ENCODE assay signal across 26 mouse cellular contexts in the genomic region with DNA sequence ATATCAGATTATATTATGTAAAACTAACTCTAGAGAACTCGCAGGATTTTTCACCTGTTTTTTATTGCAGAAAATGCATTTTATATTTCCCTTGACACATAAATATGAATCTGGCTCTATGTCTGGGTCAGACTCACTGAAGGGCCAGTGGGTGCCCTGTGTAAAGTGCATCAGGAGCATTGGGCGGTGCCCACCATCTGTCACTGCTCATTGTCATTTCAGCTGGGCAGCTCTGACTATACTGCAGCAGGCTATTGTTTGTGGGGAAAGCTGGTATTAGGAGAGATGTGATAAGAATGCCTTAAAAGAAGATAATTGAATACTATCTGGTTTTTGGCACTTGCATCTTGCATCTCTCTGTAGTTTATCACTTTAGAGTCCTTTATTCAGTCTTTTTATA.
DNase-seq lines count a peak whose midpoint lies in the region; ATAC-seq lines count a peak whose summit lies in the region.
"Had no signal": no experiment of that assay in that cellular context is flagged by ENCODE, and none has a peak within 500 bp of the region (broad histone marks: within the 10 kb centered on the region; RNA-seq: fewer than 3 reads in every experiment).

No protein-coding gene starts in this region.

- H3K9ac ChIP-seq in neural tube, embryonic 11.5 days (ENCODE audit: low read length) = no peak overlapping the region
- H3K9ac ChIP-seq in neural tube, embryonic 15.5 days (replicated peaks) = no peak overlapping the region
- no peak overlapping the region for H3K9ac ChIP-seq in midbrain, embryonic 14.5 days (replicated peaks; ENCODE audit: low read length)
- H3K9ac ChIP-seq: embryonic facial prominence, embryonic 15.5 days; forebrain, embryonic 15.5 days; heart, embryonic 15.5 days; liver, embryonic 15.5 days; lung, embryonic 15.5 days had no signal

- H3K4me3 ChIP-seq in neural tube, embryonic 11.5 days (ENCODE audit: low read depth, low read length) = no peak overlapping the region
- no peak overlapping the region for H3K4me3 ChIP-seq in neural tube, embryonic 15.5 days (replicated peaks)
- no peak overlapping the region for H3K4me3 ChIP-seq in midbrain, embryonic 14.5 days (replicated peaks; ENCODE audit: low read depth, low read length)
- H3K4me3 ChIP-seq: embryonic facial prominence, embryonic 15.5 days; forebrain, embryonic 15.5 days; heart, embryonic 15.5 days; limb, embryonic 10.5 days; liver, embryonic 15.5 days; lung, embryonic 15.5 days; megakaryocyte, embryonic 14.5 days; myocyte had no signal

- no peaks in the 10 kb centered on the region for H3K27me3 ChIP-seq in neural tube, embryonic 11.5 days (ENCODE audit: control insufficient read depth, insufficient read depth, low read length)
- H3K27me3 ChIP-seq in neural tube, embryonic 15.5 days (replicated peaks) = no peaks in the 10 kb centered on the region
- H3K27me3 ChIP-seq in midbrain, embryonic 14.5 days (ENCODE audit: control insufficient read depth, insufficient read depth, low read length) = no peaks in the 10 kb centered on the region
- H3K27me3 ChIP-seq: embryonic facial prominence, embryonic 15.5 days; forebrain, embryonic 15.5 days; heart, embryonic 15.5 days; liver, embryonic 15.5 days; lung, embryonic 15.5 days; megakaryocyte, embryonic 14.5 days had no signal

- H3K36me3 ChIP-seq in neural tube, embryonic 11.5 days (ENCODE audit: control insufficient read depth, insufficient read depth, low read length) = no peaks in the 10 kb centered on the region
- H3K36me3 ChIP-seq in neural tube, embryonic 15.5 days = no peaks in the 10 kb centered on the region
- H3K36me3 ChIP-seq in midbrain, embryonic 14.5 days (ENCODE audit: control insufficient read depth, insufficient read depth, low read length) = no peaks in the 10 kb centered on the region
- H3K36me3 ChIP-seq: embryonic facial prominence, embryonic 15.5 days; forebrain, embryonic 15.5 days; heart, embryonic 15.5 days; limb, embryonic 10.5 days; liver, embryonic 15.5 days; lung, embryonic 15.5 days had no signal

- 75% methylated on average over 2 of the region's 2 CpGs for WGBS in neural tube, embryonic 11.5 days
- WGBS in neural tube, embryonic 15.5 days = 75% methylated on average over 2 of the region's 2 CpGs
- WGBS in midbrain, embryonic 14.5 days = 61% methylated on average over 2 of the region's 2 CpGs

- ATAC-seq in neural tube, embryonic 11.5 days (ENCODE audit: insufficient read depth, low FRiP score, low TSS enrichment) = peak; percentile 61; the same call in 1 of the 2 replicates
- no peak for ATAC-seq in neural tube, embryonic 15.5 days (ENCODE audit: low FRiP score)
- ATAC-seq in midbrain, embryonic 14.5 days (ENCODE audit: low FRiP score, low TSS enrichment) = peak; percentile 63; the same call in 1 of the 2 replicates
- ATAC-seq in granulocyte monocyte progenitor cell, adult 5-6 weeks (replicated peaks; ENCODE audit: poor library complexity, severe bottlenecking) = no peak
- ATAC-seq: CD4-positive, CD25-positive, alpha-beta regulatory T cell, adult 4 months; forebrain, embryonic 15.5 days; inflammation-experienced regulatory T-cells, adult 6 months had no signal

- H3K4me1 ChIP-seq in neural tube, embryonic 11.5 days (ENCODE audit: control insufficient read depth, insufficient read depth, low read length) = no peaks in the 10 kb centered on the region
- no peaks in the 10 kb centered on the region for H3K4me1 ChIP-seq in neural tube, embryonic 15.5 days
- H3K4me1 ChIP-seq in midbrain, embryonic 14.5 days (ENCODE audit: control insufficient read depth, insufficient read depth, low read length) = no peaks in the 10 kb centered on the region
- H3K4me1 ChIP-seq: embryonic facial prominence, embryonic 15.5 days; forebrain, embryonic 15.5 days; heart, embryonic 15.5 days; limb, embryonic 10.5 days; liver, embryonic 15.5 days; lung, embryonic 15.5 days; megakaryocyte, embryonic 14.5 days had no signal

- no peak overlapping the region for H3K4me2 ChIP-seq in neural tube, embryonic 11.5 days (ENCODE audit: low read depth)
- H3K4me2 ChIP-seq in neural tube, embryonic 15.5 days = no peak overlapping the region
- no peak overlapping the region for H3K4me2 ChIP-seq in midbrain, embryonic 14.5 days (ENCODE audit: low read length)
- H3K4me2 ChIP-seq: embryonic facial prominence, embryonic 15.5 days; forebrain, embryonic 15.5 days; heart, embryonic 15.5 days; liver, embryonic 15.5 days; lung, embryonic 15.5 days had no signal

- H3K9me3 ChIP-seq in neural tube, embryonic 11.5 days (ENCODE audit: control insufficient read depth, low read length) = no peaks in the 10 kb centered on the region
- no peaks in the 10 kb centered on the region for H3K9me3 ChIP-seq in neural tube, embryonic 15.5 days (replicated peaks)
- H3K9me3 ChIP-seq in midbrain, embryonic 14.5 days (ENCODE audit: control insufficient read depth, low read length) = no peaks in the 10 kb centered on the region
- H3K9me3 ChIP-seq: embryonic facial prominence, embryonic 15.5 days; forebrain, embryonic 15.5 days; heart, embryonic 15.5 days; limb, embryonic 10.5 days; liver, embryonic 15.5 days; lung, embryonic 15.5 days; megakaryocyte, embryonic 14.5 days had no signal

- H3K27ac ChIP-seq in neural tube, embryonic 11.5 days (ENCODE audit: low read depth, low read length) = no peak overlapping the region
- H3K27ac ChIP-seq in neural tube, embryonic 15.5 days (replicated peaks) = no peak overlapping the region
- H3K27ac ChIP-seq in midbrain, embryonic 14.5 days (replicated peaks; ENCODE audit: low read depth, low read length) = no peak overlapping the region
- H3K27ac ChIP-seq: embryonic facial prominence, embryonic 15.5 days; forebrain, embryonic 15.5 days; heart, embryonic 15.5 days; kidney, postnatal 0 days; limb, embryonic 10.5 days; liver, embryonic 15.5 days; lung, embryonic 15.5 days had no signal

- DNase-seq in embryo, embryonic 11 days = peak; percentile 1
- no peak for DNase-seq in embryo, embryonic 9.5 days (ENCODE audit: extremely low spot score)
- DNase-seq in neural tube, embryonic 11.5 days (ENCODE audit: low spot score) = no peak
- DNase-seq in midbrain, embryonic 14.5 days = peak; percentile 23
- DNase-seq in heart, adult 9 months (ENCODE audit: low spot score in 2 of 2) = no peak
- DNase-seq: adrenal gland, postnatal 36 days; cerebellum, adult 11 months; gastrocnemius, postnatal 25 days; heart, postnatal 36 days; kidney, adult 18-20 months; liver; lung, postnatal 36 days; thymus, postnatal 14 days had no signal

Comparison
In these comparisons a context has a peak if more than half of its experiments do, and no peak if none do; other contexts are left out.
1. DNase-seq: peak in embryo, embryonic 11 days (single experiment) and midbrain, embryonic 14.5 days (single experiment); none in embryo, embryonic 9.5 days (single experiment), neural tube, embryonic 11.5 days (single experiment) and heart, adult 9 months (0 of 2).
2. ATAC-seq: peak in neural tube, embryonic 11.5 days (single experiment) and midbrain, embryonic 14.5 days (single experiment); none in neural tube, embryonic 15.5 days (single experiment) and granulocyte monocyte progenitor cell, adult 5-6 weeks (single experiment).